In the genomic region with DNA sequence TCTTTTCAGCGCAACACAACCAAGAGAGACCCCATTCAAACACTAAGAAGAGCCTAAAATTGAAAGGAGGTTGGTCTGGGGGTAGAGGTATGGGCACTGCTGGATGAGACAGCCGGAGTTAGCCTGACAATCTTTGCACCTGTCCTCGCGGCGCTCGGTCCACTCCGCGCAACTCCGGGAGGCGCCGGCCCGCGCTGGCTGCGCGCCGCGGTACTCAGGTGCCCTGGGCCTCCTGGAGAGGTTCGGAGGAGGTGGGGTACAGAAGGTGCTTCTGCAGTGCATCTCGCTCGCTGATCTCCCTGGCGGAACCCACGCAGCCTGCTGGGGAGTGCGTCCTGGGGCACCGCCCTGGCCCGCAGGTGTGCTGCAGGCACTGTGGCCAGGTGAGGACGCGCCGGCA, we compare ENCODE assay signal across 10 mouse cellular contexts. TPM values are rescaled to one million over a fixed set of nuclear protein-coding genes. Genes with fewer than 3 reads are reported as not detected.
DNase-seq lines count a peak whose midpoint lies in the region; ATAC-seq and TF ChIP-seq lines count a peak whose summit lies in the region.
"Had no signal": no experiment of that assay in that cellular context is flagged by ENCODE, and none has a peak within 500 bp of the region (broad histone marks: within the 10 kb centered on the region; RNA-seq: fewer than 3 reads in every experiment).

A gene (minus strand): TSS at position 363 of the 400 bp plus-strand sequence.

- H3K4me1 ChIP-seq in testis, adult 2 months (ENCODE audit: control insufficient read depth, insufficient read depth, low read length): peaks cover 2% of the 10 kb centered on the region
- H3K4me1 ChIP-seq in limb, embryonic 13.5 days: peaks cover 9% of the 10 kb centered on the region

- no peaks in the 10 kb centered on the region for H3K36me3 ChIP-seq in testis, adult 2 months (ENCODE audit: control insufficient read depth, insufficient read depth, low read length)
- no peaks in the 10 kb centered on the region for H3K36me3 ChIP-seq in limb, embryonic 13.5 days

- ATAC-seq in limb, embryonic 13.5 days (ENCODE audit: low FRiP score, low read depth): no peak
- no peak for ATAC-seq in erythroid progenitor cell, adult 5-6 weeks (replicated peaks; ENCODE audit: low FRiP score, poor library complexity, severe bottlenecking)
- ATAC-seq in inflammation-experienced regulatory T-cells, adult 6 months: no peak

- H3K27ac ChIP-seq in testis, adult 2 months (ENCODE audit: control insufficient read depth, insufficient read depth, low read depth, low read length): no peak within 1 kb of the TSS
- H3K27ac ChIP-seq in limb, embryonic 13.5 days: no peak within 1 kb of the TSS

- 2% methylated on average over 28 of the region's 28 CpGs for WGBS in limb, embryonic 13.5 days

- H3K4me3 ChIP-seq in testis, adult 2 months (ENCODE audit: control insufficient read depth, low read depth, low read length): peak within 1 kb of the TSS; percentile 43
- peak within 1 kb of the TSS; percentile 35 for H3K4me3 ChIP-seq in limb, embryonic 13.5 days

- TF ChIP-seq CTCF in testis, adult 2 months (IDR thresholded peaks at IDR 0.05; ENCODE audit: control insufficient read depth, insufficient read depth, insufficient replicate concordance, low read depth, low read length): no peak

- H3K4me2 ChIP-seq in limb, embryonic 13.5 days (replicated peaks): peak within 1 kb of the TSS; percentile 64

- H3K27me3 ChIP-seq in testis, adult 2 months (ENCODE audit: control insufficient read depth, insufficient read depth, low read length): no peaks in the 10 kb centered on the region
- H3K27me3 ChIP-seq in limb, embryonic 13.5 days: peaks cover 41% of the 10 kb centered on the region

- peak; percentile 12 for DNase-seq in embryo, embryonic 10 days (ENCODE audit: low spot score)
- DNase-seq in embryo, embryonic 9.5 days (ENCODE audit: extremely low spot score): no peak
- DNase-seq in testis, postnatal 10 days (ENCODE audit: low spot score): no peak
- no peak for DNase-seq in lung, postnatal 25 days (ENCODE audit: low spot score)
- DNase-seq: cerebellum, adult 11-12 months; lung, postnatal 4 days had no signal

- no peak within 1 kb of the TSS for H3K9ac ChIP-seq in limb, embryonic 13.5 days

- TF ChIP-seq POLR2A in testis, adult 2 months (IDR thresholded peaks at IDR 0.05; ENCODE audit: control insufficient read depth, low read depth, low read length): no peak

- H3K9me3 ChIP-seq in limb, embryonic 13.5 days: no peaks in the 10 kb centered on the region

RNA-seq across cellular contexts. Expression of the gene that starts here (rescaled TPM):
- polyA plus RNA-seq in testis, adult 2 months (2012; rRNA removed): 1.5 and 1.8 TPM in 2 replicates
- 3.4 and 3.9 TPM in 2 replicates for polyA plus RNA-seq in limb, embryonic 13.5 days (2015; fragmentation: Nextera tagmentation; extraction: Ambion mirVana)
- not detected in 2 replicates for total RNA-seq in erythroid progenitor cell, adult 5-6 weeks (2015; ENCODE audit: low replicate concordance)
- not detected in 2 replicates for total RNA-seq in erythroid progenitor cell, adult 5-6 weeks (2017; ENCODE audit: low replicate concordance)
- polyA plus RNA-seq in inflammation-experienced regulatory T-cells, adult 6 months (2017; shearing (Covaris generic)): under 1 TPM in 2 of 3 experiments, not detected in 1; 0.15 to 0.27 TPM
